Mouse (Mus musculus) cortical plate, adult 2 months (tissue): ENCODE measurements around the gene Ascc1.

Experiments used
- CTCF ChIP-seq: fragments of 200-500 bp; IDR thresholded peaks from 2 replicates; pipeline ENCODE4 v1.5.1; 2011; ENCODE audit warnings: mild to moderate bottlenecking, control low read depth, low read length; ENCODE audit not compliant: insufficient read depth; ENCODE audit errors: extremely low read depth
- POLR2A ChIP-seq: fragments of 200-500 bp; IDR thresholded peaks from 2 replicates; pipeline ENCODE4 v1.6.1; 2011; ENCODE audit warnings: mild to moderate bottlenecking, low read length, control low read depth; ENCODE audit not compliant: insufficient read depth; ENCODE audit errors: extremely low read depth

DNA sequence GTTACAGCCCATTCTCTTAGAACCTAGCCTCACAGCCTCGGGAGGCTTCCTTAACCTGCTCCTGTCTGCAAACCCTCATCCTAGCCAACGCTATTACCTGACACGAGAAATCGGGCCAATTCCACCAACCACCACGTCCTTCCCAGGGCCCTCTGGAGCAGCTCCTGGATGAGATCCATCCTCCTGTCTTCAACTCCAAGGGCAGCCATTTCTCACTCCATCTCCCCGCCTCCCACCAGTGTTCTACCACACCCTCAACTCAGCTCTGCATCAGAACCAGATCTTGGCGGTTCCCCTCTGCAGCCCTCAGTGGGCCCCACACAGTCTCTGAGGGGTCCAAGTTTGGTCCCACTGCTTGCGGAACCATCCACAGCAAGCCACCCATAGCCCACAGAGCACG is 20.8 kb upstream of the Ascc1 start:
- TF ChIP-seq CTCF (no peak), POLR2A (no peak)
